Mouse (Mus musculus) MEL (cell line): ENCODE measurements around the gene Abcc10.

ENCODE experiments used
- CHD2 ChIP-seq: IDR thresholded peaks from 2 replicates; pipeline ENCODE4 v1.6.1; 2011; ENCODE audit warnings: low read length, improper control_type of control experiment
- EP300 ChIP-seq, 2 experiments: IDR thresholded peaks; 2 replicates each; pipeline ENCODE4 v1.6.1; 2011; ENCODE audit warnings: improper control_type of control experiment in 2 of 2, low read length in 2 of 2, low read depth in 1 of 2, mild to moderate bottlenecking in 1 of 2
- MYB ChIP-seq: IDR thresholded peaks from 2 replicates; pipeline ENCODE4 v1.6.1; 2011; ENCODE audit warnings: mild to moderate bottlenecking, low read depth, low read length, improper control_type of control experiment
- POLR2A ChIP-seq, 2 experiments: IDR thresholded peaks; 2 replicates each; pipeline ENCODE4 v1.6.1; 2011 to 2012; ENCODE audit warnings: low read length in 2 of 2, mild to moderate bottlenecking in 2 of 2, control low read depth in 1 of 2, improper control_type of control experiment in 1 of 2, low read depth in 1 of 2, moderate library complexity in 1 of 2; ENCODE audit not compliant: control insufficient read depth in 1 of 2, insufficient read depth in 1 of 2, poor library complexity in 1 of 2
- POLR2AphosphoS5 ChIP-seq: IDR thresholded peaks from 2 replicates; pipeline ENCODE4 v1.6.1; 2012; ENCODE audit warnings: low read depth, borderline replicate concordance, mild to moderate bottlenecking, inconsistent platforms, low read length, moderate library complexity, mixed read lengths

GRCm38 (mm10) chr17:46301892-46302291 lies 26.3 kb downstream of the Abcc10 start:
- TF ChIP-seq EP300 (IDR thresholded peaks at IDR 0.05; ENCODE audit: low read depth in 1 of 2, low read length in 2 of 2), result no peak
- no peak for TF ChIP-seq MYB
- no peak for TF ChIP-seq POLR2A (IDR thresholded peaks at IDR 0.05; ENCODE audit: control insufficient read depth in 1 of 2, insufficient read depth in 1 of 2, low read depth in 1 of 2, low read length in 2 of 2, poor library complexity in 1 of 2)
- TF ChIP-seq POLR2AphosphoS5, result no peak
- TF ChIP-seq CHD2, result no peak
